Mouse (Mus musculus) cortical plate, adult 2 months (tissue): ENCODE results near the gene Rps6ka5.

Experiments used
- CTCF ChIP-seq: fragments of 200-500 bp; IDR thresholded peaks from 2 replicates; pipeline ENCODE4 v1.5.1; 2011; ENCODE audit warnings: mild to moderate bottlenecking, control low read depth, low read length; ENCODE audit not compliant: insufficient read depth; ENCODE audit errors: extremely low read depth
- POLR2A ChIP-seq: fragments of 200-500 bp; IDR thresholded peaks from 2 replicates; pipeline ENCODE4 v1.6.1; 2011; ENCODE audit warnings: mild to moderate bottlenecking, low read length, control low read depth; ENCODE audit not compliant: insufficient read depth; ENCODE audit errors: extremely low read depth

DNA sequence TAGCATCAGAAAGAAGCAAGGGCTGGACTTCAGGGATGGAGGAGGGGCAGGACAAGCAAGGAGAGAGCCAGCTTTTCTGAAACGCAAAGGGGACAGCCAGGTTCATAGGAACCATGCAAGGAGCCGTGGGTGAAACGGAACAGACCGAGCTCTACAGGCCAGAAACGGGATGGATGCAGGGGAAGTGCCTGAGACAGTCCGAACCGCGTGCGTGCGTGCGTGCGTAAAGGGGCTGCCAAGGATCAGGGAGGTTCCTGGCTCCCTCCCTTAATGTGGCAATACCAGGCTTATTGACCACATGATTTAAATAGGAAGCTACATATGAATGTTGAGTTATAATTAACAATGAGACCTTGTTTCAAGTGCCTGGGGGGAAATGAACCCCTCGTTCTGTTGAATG lies 227.3 kb downstream of the Rps6ka5 start:
- TF ChIP-seq CTCF (no peak), POLR2A (no peak)
